Mouse (Mus musculus) heart, postnatal 0 days (tissue): ENCODE data around the gene Casz1.

Experiments
- CTCF ChIP-seq: IDR thresholded peaks from 2 replicates; pipeline ENCODE4 v1.5.1; 2016; ENCODE audit warnings: antibody characterized with exemption, control low read depth, low read depth
- EP300 ChIP-seq: IDR thresholded peaks from 2 replicates; pipeline ENCODE4 v1.6.1; 2016; ENCODE audit warnings: antibody characterized with exemption, low read depth

DNA sequence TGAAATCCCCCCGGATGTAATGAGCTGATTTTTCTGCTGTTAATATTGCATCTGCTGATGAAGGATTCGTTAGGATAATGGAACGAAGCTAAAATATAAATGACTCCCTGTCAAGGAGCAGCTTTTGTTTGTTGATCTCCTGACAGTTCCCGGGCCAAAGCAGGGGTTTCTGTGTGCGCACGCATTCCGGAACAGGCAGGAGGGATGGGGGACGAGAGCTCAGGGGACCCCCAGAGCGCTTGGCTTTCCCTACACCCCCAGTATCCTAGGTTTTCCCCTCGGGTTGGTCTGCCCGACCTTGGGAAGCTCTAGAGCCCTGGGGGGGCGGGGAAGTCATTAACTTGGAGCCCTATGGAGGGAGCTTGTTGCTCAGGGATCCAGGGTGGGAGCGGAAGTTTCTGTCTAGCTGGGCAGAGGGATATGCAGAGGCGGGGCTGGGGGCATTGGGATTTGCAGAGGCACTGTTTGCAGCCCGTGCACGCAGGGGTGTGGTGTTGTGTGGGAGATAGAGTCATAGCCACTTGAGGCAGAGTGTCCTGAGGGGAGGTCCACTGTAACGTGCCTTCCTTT, 78.2 kb downstream of the Casz1 start:
- TF ChIP-seq CTCF (no peak), EP300 (no peak)
